Mouse (Mus musculus): ENCODE measurements around the gene Tmem37. TPM values are rescaled to one million over a fixed set of nuclear protein-coding genes. Genes with fewer than 3 reads are reported as not detected.

The Tmem37 gene
- total RNA-seq, 2 experiments from 2014 or later: 17.5 to 18.5 TPM

- DNase-seq (ENCODE audit: low spot score in 2 of 2): no peak
Measured at GRCm38 (mm10) chr1:120060687-120061086, 13.2 kb downstream of the Tmem37 start.

- no peak for DNase-seq (ENCODE audit: low spot score in 2 of 2)
Measured at GRCm38 (mm10) chr1:120057674-120058430, 16.0 kb downstream of the Tmem37 start.

GRCm38 (mm10) chr1:120057044-120057443, 16.8 kb downstream of the Tmem37 start:
- no peak for DNase-seq (ENCODE audit: low spot score in 2 of 2)

- DNase-seq (ENCODE audit: low spot score in 2 of 2): no peak
Measured at GRCm38 (mm10) chr1:120056236-120056635, 17.6 kb downstream of the Tmem37 start.

- DNase-seq (ENCODE audit: low spot score in 2 of 2): no peak
Measured at GRCm38 (mm10) chr1:120055475-120055874, 18.4 kb downstream of the Tmem37 start.

GRCm38 (mm10) chr1:120054997-120055396, 18.9 kb downstream of the Tmem37 start:
- DNase-seq (ENCODE audit: low spot score in 2 of 2): no peak

GRCm38 (mm10) chr1:120051070-120051469, 22.8 kb downstream of the Tmem37 start:
- DNase-seq (ENCODE audit: low spot score in 2 of 2): no peak

- no peak for DNase-seq (ENCODE audit: low spot score in 2 of 2)
Measured at GRCm38 (mm10) chr1:120047325-120047724, 26.5 kb downstream of the Tmem37 start.

GRCm38 (mm10) chr1:120044584-120044983, 29.3 kb downstream of the Tmem37 start:
- DNase-seq (ENCODE audit: low spot score in 2 of 2): no peak

- DNase-seq (ENCODE audit: low spot score in 2 of 2): no peak
Measured at GRCm38 (mm10) chr1:120042421-120042820, 31.5 kb downstream of the Tmem37 start.

GRCm38 (mm10) chr1:120038594-120038993, 35.3 kb downstream of the Tmem37 start:
- DNase-seq (ENCODE audit: low spot score in 2 of 2): no peak

- no peak for DNase-seq (ENCODE audit: low spot score in 2 of 2)
Measured at GRCm38 (mm10) chr1:120037021-120037683, 36.7 kb downstream of the Tmem37 start.

- no peak for DNase-seq (ENCODE audit: low spot score in 2 of 2)
Measured at GRCm38 (mm10) chr1:120035456-120036034, 38.3 kb downstream of the Tmem37 start.

- DNase-seq (ENCODE audit: low spot score in 2 of 2): no peak
Measured at GRCm38 (mm10) chr1:120034793-120035192, 39.1 kb downstream of the Tmem37 start.

GRCm38 (mm10) chr1:120033469-120033854, 40.4 kb downstream of the Tmem37 start:
- DNase-seq (ENCODE audit: low spot score in 2 of 2): no peak

- DNase-seq (ENCODE audit: low spot score in 2 of 2): peak; percentile 54 to 59
Measured at GRCm38 (mm10) chr1:120032804-120033468, 40.9 kb downstream of the Tmem37 start.

- DNase-seq (ENCODE audit: low spot score in 2 of 2): no peak
Measured at GRCm38 (mm10) chr1:120030474-120030873, 43.4 kb downstream of the Tmem37 start.

GRCm38 (mm10) chr1:120027693-120028092, 46.2 kb downstream of the Tmem37 start:
- no peak for DNase-seq (ENCODE audit: low spot score in 2 of 2)

GRCm38 (mm10) chr1:120025050-120025439, 48.8 kb downstream of the Tmem37 start:
- DNase-seq (ENCODE audit: low spot score in 2 of 2): no peak

- DNase-seq (ENCODE audit: low spot score in 2 of 2): no peak
Measured at GRCm38 (mm10) chr1:120024331-120025049, 49.4 kb downstream of the Tmem37 start.

GRCm38 (mm10) chr1:120021951-120022350, 51.9 kb downstream of the Tmem37 start:
- DNase-seq (ENCODE audit: low spot score in 2 of 2): no peak

All from adrenal gland, postnatal 4 days (tissue).